Mouse (Mus musculus) hindbrain, embryonic 13.5 days (tissue): ENCODE measurements around the gene Mast4. TPM values are rescaled to one million over a fixed set of nuclear protein-coding genes. Genes with fewer than 3 reads are reported as not detected.
"Not testable (repeated sequence)": the region's sequence is repeated elsewhere in the genome, so short reads cannot be mapped to it uniquely, and the experiment has no call there.

ENCODE experiments used
- ATAC-seq: fragments of 200-750 bp; cut with Nextera tagmentation; 2 replicates; pipeline ENCODE4 v1.8.0; 2017; ENCODE audit warnings: moderate TSS enrichment; ENCODE audit not compliant: low FRiP score
- H3K27ac ChIP-seq: fragments of 300-500 bp; sonication (generic); 2 replicates; pipeline ENCODE4 v1.5.1; 2015; ENCODE audit warnings: inconsistent platforms, mild to moderate bottlenecking, moderate library complexity
- H3K27me3 ChIP-seq: fragments of 300-500 bp; sonication (generic); 2 replicates; pipeline ENCODE4 v1.6.1; 2015; ENCODE audit warnings: mild to moderate bottlenecking, inconsistent platforms
- H3K36me3 ChIP-seq: fragments of 300-500 bp; sonication (generic); 2 replicates; pipeline ENCODE4 v1.6.1; 2015; ENCODE audit warnings: mild to moderate bottlenecking, inconsistent platforms
- H3K4me1 ChIP-seq: fragments of 300-500 bp; sonication (generic); replicated peaks from 2 replicates; pipeline ENCODE4 v1.6.1; 2015; ENCODE audit warnings: inconsistent platforms
- H3K4me2 ChIP-seq: fragments of 300-500 bp; sonication (generic); 2 replicates; pipeline ENCODE4 v1.6.1; 2015; ENCODE audit warnings: inconsistent platforms, mild to moderate bottlenecking, moderate library complexity
- H3K4me3 ChIP-seq: fragments of 300-500 bp; sonication (generic); 2 replicates; pipeline ENCODE4 v1.5.1; 2015; ENCODE audit warnings: mild to moderate bottlenecking, inconsistent platforms
- H3K9ac ChIP-seq: fragments of 300-500 bp; sonication (generic); 2 replicates; pipeline ENCODE4 v1.6.1; 2015; ENCODE audit warnings: mild to moderate bottlenecking, inconsistent platforms
- H3K9me3 ChIP-seq: fragments of 300-500 bp; sonication (generic); 2 replicates; pipeline ENCODE4 v1.6.1; 2016; ENCODE audit warnings: inconsistent platforms
- WGBS: fragments of 180-500 bp; shearing (Covaris S2); methylation state at CpG from one replicate; pipeline ENCODE4 v1.1.7; 2015; 5-methylcytosine and 5-hydroxymethylcytosine counted together
- polyA plus RNA-seq: library from polyadenylated mRNA; unstranded; fragments of >200 nt; fragmentation: Nextera tagmentation; extraction: Ambion mirVana; gene quantifications from 2 replicates; pipeline ENCODE4 v1.2.1, GENCODE M21; 2015

Mast4 gene
- polyA plus RNA-seq: 29.7 and 38.2 TPM in 2 replicates

GRCm38 (mm10) chr13:103334392-103334686 lies at the start of gene Mast4:
Mast4 (minus strand) TSS chr13:103334497.
- Histone ChIP-seq H3K4me2 (peak within 1 kb of the TSS; percentile 98), H3K9ac (peak within 1 kb of the TSS; percentile 79), H3K27me3 (peaks cover 49% of the 10 kb centered on the region), H3K9me3 (no peaks in the 10 kb centered on the region), H3K4me1 (peaks cover 31% of the 10 kb centered on the region), H3K27ac (peak within 1 kb of the TSS; percentile 58), H3K36me3 (no peaks in the 10 kb centered on the region), H3K4me3 (peak within 1 kb of the TSS; percentile 74)
- whole genome bisulfite sequencing: 0% methylated on average over 44 of the region's 44 CpGs
- ATAC-seq: peak; percentile 97

GRCm38 (mm10) chr13:103374495-103374894 lies 40.2 kb upstream of the Mast4 start:
- H3K27ac ChIP-seq: no peak overlapping the region
- no peaks in the 10 kb centered on the region for H3K9me3 ChIP-seq
- H3K36me3 ChIP-seq: no peaks in the 10 kb centered on the region
- 39% methylated on average over 1 of the region's 1 CpGs for WGBS
- no peaks in the 10 kb centered on the region for H3K4me1 ChIP-seq
- H3K4me3 ChIP-seq: no peak overlapping the region
- no peak overlapping the region for H3K9ac ChIP-seq
- ATAC-seq: no peak
- no peak overlapping the region for H3K4me2 ChIP-seq
- H3K27me3 ChIP-seq: no peaks in the 10 kb centered on the region

GRCm38 (mm10) chr13:103369194-103369593 lies 34.9 kb upstream of the Mast4 start:
- H3K9me3 ChIP-seq: no peaks in the 10 kb centered on the region
- H3K27ac ChIP-seq: no peak overlapping the region
- H3K36me3 ChIP-seq: no peaks in the 10 kb centered on the region
- H3K4me2 ChIP-seq: no peak overlapping the region
- H3K4me1 ChIP-seq: no peaks in the 10 kb centered on the region
- WGBS: 84% methylated on average over 7 of the region's 7 CpGs
- no peak overlapping the region for H3K4me3 ChIP-seq
- ATAC-seq: no peak
- no peaks in the 10 kb centered on the region for H3K27me3 ChIP-seq
- H3K9ac ChIP-seq: no peak overlapping the region

- no peaks in the 10 kb centered on the region for H3K9me3 ChIP-seq
- no peaks in the 10 kb centered on the region for H3K4me1 ChIP-seq
- H3K4me3 ChIP-seq: no peak overlapping the region
- no peak overlapping the region for H3K9ac ChIP-seq
- WGBS: 84% methylated on average over 10 of the region's 10 CpGs
- H3K36me3 ChIP-seq: no peaks in the 10 kb centered on the region
- H3K27ac ChIP-seq: no peak overlapping the region
- H3K27me3 ChIP-seq: no peaks in the 10 kb centered on the region
- H3K4me2 ChIP-seq: no peak overlapping the region
- ATAC-seq: no peak
Observed at GRCm38 (mm10) chr13:103363181-103363580, 28.9 kb upstream of the Mast4 start.

GRCm38 (mm10) chr13:103357415-103357814 lies 23.1 kb upstream of the Mast4 start:
- not testable (repeated sequence) for H3K9ac ChIP-seq, H3K4me3 ChIP-seq, H3K4me2 ChIP-seq, H3K9me3 ChIP-seq, ATAC-seq, H3K27ac ChIP-seq, H3K4me1 ChIP-seq, H3K36me3 ChIP-seq, H3K27me3 ChIP-seq
- WGBS: 95% methylated on average over 16 of the region's 16 CpGs

GRCm38 (mm10) chr13:103356909-103357308 lies 22.6 kb upstream of the Mast4 start:
- not testable (repeated sequence) for H3K9me3 ChIP-seq, H3K4me1 ChIP-seq, H3K36me3 ChIP-seq, ATAC-seq, H3K9ac ChIP-seq, H3K27ac ChIP-seq, H3K4me2 ChIP-seq, H3K27me3 ChIP-seq, H3K4me3 ChIP-seq
- WGBS: 96% methylated on average over 5 of the region's 6 CpGs

- no peaks in the 10 kb centered on the region for H3K36me3 ChIP-seq
- H3K9me3 ChIP-seq: no peaks in the 10 kb centered on the region
- H3K4me3 ChIP-seq: no peak overlapping the region
- H3K9ac ChIP-seq: no peak overlapping the region
- H3K4me2 ChIP-seq: no peak overlapping the region
- no peak for ATAC-seq
- no peaks in the 10 kb centered on the region for H3K27me3 ChIP-seq
- 44% methylated on average over 3 of the region's 3 CpGs for WGBS
- no peaks in the 10 kb centered on the region for H3K4me1 ChIP-seq
- no peak overlapping the region for H3K27ac ChIP-seq
Observed at GRCm38 (mm10) chr13:103354737-103355136, 20.4 kb upstream of the Mast4 start.

GRCm38 (mm10) chr13:103344749-103345148 lies 10.5 kb upstream of the Mast4 start:
- WGBS: 94% methylated on average over 8 of the region's 8 CpGs
- ATAC-seq: no peak
- no peak overlapping the region for H3K9ac ChIP-seq
- H3K27me3 ChIP-seq: no peaks in the 10 kb centered on the region
- H3K36me3 ChIP-seq: no peaks in the 10 kb centered on the region
- H3K4me3 ChIP-seq: no peak overlapping the region
- H3K27ac ChIP-seq: no peak overlapping the region
- no peaks in the 10 kb centered on the region for H3K9me3 ChIP-seq
- H3K4me1 ChIP-seq: no peaks in the 10 kb centered on the region
- no peak overlapping the region for H3K4me2 ChIP-seq

GRCm38 (mm10) chr13:103344006-103344720 lies 9.9 kb upstream of the Mast4 start:
- Histone ChIP-seq H3K27me3 (no peaks in the 10 kb centered on the region), H3K36me3 (no peaks in the 10 kb centered on the region), H3K4me1 (no peaks in the 10 kb centered on the region), H3K9me3 (no peaks in the 10 kb centered on the region), H3K4me2 (no peak overlapping the region), H3K4me3 (no peak overlapping the region), H3K9ac (no peak overlapping the region), H3K27ac (no peak overlapping the region)
- WGBS: 90% methylated on average over 8 of the region's 8 CpGs
- no peak for ATAC-seq

GRCm38 (mm10) chr13:103341031-103341430 lies 6.7 kb upstream of the Mast4 start:
- peaks cover 5% of the 10 kb centered on the region for H3K27me3 ChIP-seq
- WGBS: 92% methylated on average over 4 of the region's 4 CpGs
- H3K9me3 ChIP-seq: no peaks in the 10 kb centered on the region
- H3K9ac ChIP-seq: no peak overlapping the region
- H3K4me1 ChIP-seq: 0 out of 2 replicates have a peak, but pooled peaks cover under 1% of the 10 kb centered on the region
- ATAC-seq: no peak
- H3K4me3 ChIP-seq: no peak overlapping the region
- H3K4me2 ChIP-seq: no peak overlapping the region
- H3K36me3 ChIP-seq: no peaks in the 10 kb centered on the region
- no peak overlapping the region for H3K27ac ChIP-seq

GRCm38 (mm10) chr13:103338616-103339015 lies 4.3 kb upstream of the Mast4 start:
- Histone ChIP-seq H3K9me3 (no peaks in the 10 kb centered on the region), H3K4me2 (no peak overlapping the region), H3K27ac (no peak overlapping the region), H3K27me3 (peaks cover 22% of the 10 kb centered on the region), H3K4me3 (no peak overlapping the region), H3K36me3 (no peaks in the 10 kb centered on the region), H3K9ac (no peak overlapping the region), H3K4me1 (peaks cover 17% of the 10 kb centered on the region)
- WGBS: 87% methylated on average over 2 of the region's 2 CpGs
- no peak for ATAC-seq

GRCm38 (mm10) chr13:103336237-103336636 lies 1.9 kb upstream of the Mast4 start:
- no peaks in the 10 kb centered on the region for H3K36me3 ChIP-seq
- no peak for ATAC-seq

GRCm38 (mm10) chr13:103334723-103335458 lies 594 bp upstream of the Mast4 start:
- no peaks in the 10 kb centered on the region for H3K9me3 ChIP-seq
- peaks cover 31% of the 10 kb centered on the region for H3K4me1 ChIP-seq
- H3K4me3 ChIP-seq: peak overlapping the region; percentile 74
- H3K27me3 ChIP-seq: peaks cover 49% of the 10 kb centered on the region
- no peak overlapping the region for H3K27ac ChIP-seq
- peak overlapping the region; percentile 79 for H3K9ac ChIP-seq
- WGBS: under 1% methylated on average over 32 of the region's 32 CpGs
- H3K36me3 ChIP-seq: no peaks in the 10 kb centered on the region
- peak overlapping the region; percentile 98 for H3K4me2 ChIP-seq
- peak; percentile 41; the same call in 1 of the 2 replicates for ATAC-seq

More at GRCm38 (mm10) chr13:103336237-103336636, 1.9 kb upstream of the Mast4 start:
- Histone ChIP-seq H3K27ac (no peak overlapping the region), H3K4me2 (0 out of 2 replicates have a peak overlapping the region, but pooled peaks have one; percentile 98), H3K9me3 (no peaks in the 10 kb centered on the region), H3K4me1 (peaks cover 31% of the 10 kb centered on the region), H3K9ac (no peak overlapping the region), H3K27me3 (peaks cover 46% of the 10 kb centered on the region), H3K4me3 (no peak overlapping the region)
- 17% methylated on average over 5 of the region's 5 CpGs for WGBS
